Mouse (Mus musculus) lung, adult 2 months (tissue): ENCODE results near the gene Adamts17.

Experiments
- CTCF ChIP-seq: fragments of 200-500 bp; IDR thresholded peaks from 2 replicates; pipeline ENCODE4 v1.5.1; 2011; ENCODE audit warnings: mild to moderate bottlenecking, low read length, control low read depth; ENCODE audit not compliant: insufficient read depth
- POLR2A ChIP-seq: fragments of 200-500 bp; IDR thresholded peaks from 2 replicates; pipeline ENCODE4 v1.6.1; 2011; ENCODE audit warnings: low read depth, mild to moderate bottlenecking, control low read depth, low read length, borderline replicate concordance; ENCODE audit errors: extremely low read depth

DNA sequence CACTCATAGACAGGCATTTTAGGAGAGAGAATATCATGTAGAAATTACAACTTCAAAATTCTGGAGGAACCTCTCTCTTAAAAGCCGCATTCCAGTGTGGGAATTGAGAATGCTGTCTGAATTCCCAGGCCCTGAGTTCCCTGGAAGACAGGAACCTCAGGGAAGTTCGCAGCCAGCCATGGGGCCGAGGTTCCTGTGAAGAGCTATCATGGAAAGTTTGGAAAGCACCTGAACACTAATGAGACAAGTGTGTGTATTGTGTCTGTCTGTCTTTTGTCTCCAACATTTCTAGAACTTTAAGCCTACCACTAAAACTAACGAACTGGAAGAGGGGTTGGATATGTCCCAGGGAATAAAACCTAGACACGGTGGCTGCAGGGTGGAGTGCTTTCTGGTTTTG, 170.3 kb downstream of the Adamts17 start:
- TF ChIP-seq CTCF (no peak), POLR2A (no peak)
